Mouse (Mus musculus) limb, embryonic 14.5 days (tissue): ENCODE results near the gene Hdc. TPM values are rescaled to one million over a fixed set of nuclear protein-coding genes. Genes with fewer than 3 reads are reported as not detected.

Source experiments
- ATAC-seq: fragments of 200-750 bp; cut with Nextera tagmentation; 2 replicates; pipeline ENCODE4 v1.8.0; 2017; ENCODE audit warnings: low read depth, moderate number of reproducible peaks, moderate TSS enrichment; ENCODE audit not compliant: low FRiP score
- DNase-seq: peaks from one replicate; pipeline ENCODE4 v3.0.0-alpha.2; 2015; ENCODE audit warnings: low spot score
- H3K27ac ChIP-seq: fragments of 300-500 bp; sonication (generic); replicated peaks from 2 replicates; pipeline ENCODE4 v1.5.1; 2014; ENCODE audit warnings: low read depth, mild to moderate bottlenecking, low read length, moderate library complexity, mixed read lengths
- H3K27me3 ChIP-seq: fragments of 300-500 bp; sonication (generic); 2 replicates; pipeline ENCODE4 v1.6.1; 2014; ENCODE audit warnings: low read length, mixed read lengths; ENCODE audit not compliant: control insufficient read depth, insufficient read depth
- H3K36me3 ChIP-seq: fragments of 300-500 bp; sonication (generic); 2 replicates; pipeline ENCODE4 v1.6.1; 2014; ENCODE audit warnings: mild to moderate bottlenecking, low read length, moderate library complexity, mixed read lengths; ENCODE audit not compliant: control insufficient read depth, insufficient read depth
- H3K4me1 ChIP-seq: fragments of 300-500 bp; sonication (generic); 2 replicates; pipeline ENCODE4 v1.6.1; 2014; ENCODE audit warnings: antibody characterized with exemption, low read length, mixed read lengths; ENCODE audit not compliant: control insufficient read depth, insufficient read depth
- H3K4me2 ChIP-seq: fragments of 300-500 bp; sonication (generic); replicated peaks from 2 replicates; pipeline ENCODE4 v1.6.1; 2014; ENCODE audit warnings: low read depth, mild to moderate bottlenecking, low read length, moderate library complexity; ENCODE audit not compliant: severe bottlenecking
- H3K4me3 ChIP-seq: fragments of 300-500 bp; sonication (generic); replicated peaks from 2 replicates; pipeline ENCODE4 v1.5.1; 2014; ENCODE audit warnings: low read length
- H3K9ac ChIP-seq: fragments of 300-500 bp; sonication (generic); 2 replicates; pipeline ENCODE4 v1.6.1; 2014; ENCODE audit warnings: mild to moderate bottlenecking, low read depth, low read length, moderate library complexity; ENCODE audit not compliant: severe bottlenecking
- H3K9me3 ChIP-seq: fragments of 300-500 bp; sonication (generic); 2 replicates; pipeline ENCODE4 v1.6.1; 2016; ENCODE audit warnings: low read length; ENCODE audit not compliant: control insufficient read depth
- POLR2A ChIP-seq: fragments of 200-500 bp; IDR thresholded peaks from 2 replicates; pipeline ENCODE4 v1.8.0; 2012; ENCODE audit warnings: inconsistent platforms, mild to moderate bottlenecking, moderate library complexity, borderline replicate concordance; ENCODE audit not compliant: insufficient read depth, insufficient read length; ENCODE audit errors: extremely low read depth
- WGBS: fragments of 180-500 bp; shearing (Covaris S2); extraction: QIAGEN DNeasy Blood & Tissue Kit; methylation state at CpG from one replicate; pipeline ENCODE4 v1.1.7; 2014; 5-methylcytosine and 5-hydroxymethylcytosine counted together
- polyA plus RNA-seq, 2 experiments: library from polyadenylated mRNA; depleted of rRNA in 1 of 2; stranded (reverse) in 1 of 2; unstranded in 1 of 2; fragments of >200 nt; fragmentation: Nextera tagmentation in 1 of 2; extraction: Ambion mirVana in 1 of 2; gene quantifications; 2 replicates each; pipeline versions ENCODE4 v1.2.1 to v1.2.3; 2012 to 2014

The Hdc gene
- polyA plus RNA-seq (2012; rRNA removed) (19.3 and 20.8 TPM in 2 replicates), polyA plus RNA-seq (2014; fragmentation: Nextera tagmentation; extraction: Ambion mirVana) (30.5 and 40.6 TPM in 2 replicates)

DNA sequence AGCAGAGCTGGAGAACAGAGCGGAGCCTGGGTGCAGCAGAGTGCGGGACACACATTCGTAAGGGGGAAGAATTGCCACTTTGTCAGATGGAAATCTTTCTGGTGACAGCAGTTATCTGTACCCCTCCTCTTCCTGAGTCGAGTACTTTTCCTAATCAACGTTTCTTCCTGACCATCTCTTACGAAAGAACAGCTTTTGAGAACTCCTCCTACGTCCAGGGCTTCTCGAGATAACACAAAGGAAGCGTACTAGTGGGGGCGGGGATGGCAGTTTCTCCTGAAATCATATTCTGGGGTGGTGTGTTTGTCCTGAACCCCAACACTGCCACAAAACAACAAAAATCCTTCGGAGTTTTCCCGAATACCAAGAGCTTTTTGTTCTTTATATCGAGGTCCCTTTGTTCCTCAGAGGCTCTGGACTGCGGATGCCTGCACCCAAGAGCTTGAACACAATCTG, at the start of gene Hdc:
Gene Hdc (minus strand): TSS at position 51 of the 456 bp plus-strand sequence.
- H3K4me3 ChIP-seq: no peak within 1 kb of the TSS
- no peak for ATAC-seq
- WGBS: 90% methylated on average over 14 of the region's 14 CpGs

DNA sequence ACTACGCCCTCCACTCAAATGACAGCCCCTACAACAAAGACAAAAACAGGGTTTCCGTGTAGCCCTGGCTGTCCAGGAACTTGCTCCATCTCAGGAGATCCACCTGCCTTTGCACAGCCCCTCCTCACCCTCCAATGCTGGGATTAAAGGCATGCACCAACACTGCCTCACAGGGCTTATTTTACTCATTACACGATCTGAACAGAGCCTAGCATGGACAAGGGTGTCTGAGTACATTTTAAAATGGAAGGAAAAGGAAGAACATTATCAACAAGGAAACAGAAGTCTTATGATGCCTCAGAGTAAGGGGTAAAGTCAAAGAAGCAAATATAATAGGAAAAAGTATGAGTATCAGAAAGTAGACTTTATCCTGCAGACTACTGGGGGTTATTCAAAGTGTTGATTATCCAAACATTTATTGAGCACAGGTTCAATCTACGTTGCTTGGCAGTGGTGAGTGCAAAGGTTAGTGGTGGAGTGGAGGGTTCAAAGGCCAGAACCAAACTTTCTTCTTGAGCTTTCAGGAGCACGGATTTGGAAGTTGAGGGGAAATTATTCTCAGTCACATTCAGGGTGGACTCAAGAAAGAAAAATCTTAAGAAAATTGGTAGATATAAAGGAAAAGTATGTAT, 49.6 kb upstream of the Hdc start:
- Histone ChIP-seq H3K9ac (no peak overlapping the region), H3K4me2 (no peak overlapping the region), H3K27me3 (no peaks in the 10 kb centered on the region), H3K27ac (no peak overlapping the region), H3K4me1 (peaks cover 16% of the 10 kb centered on the region; the same call in 1 of the 2 replicates), H3K4me3 (no peak overlapping the region), H3K9me3 (no peaks in the 10 kb centered on the region), H3K36me3 (no peaks in the 10 kb centered on the region)
- no peak for TF ChIP-seq POLR2A
- WGBS: 90% methylated on average over 5 of the region's 5 CpGs
- DNase-seq (no peak), ATAC-seq (no peak)

More for the DNA sequence above, at the start of gene Hdc:
- Histone ChIP-seq H3K27me3 (no peaks in the 10 kb centered on the region), H3K9me3 (no peaks in the 10 kb centered on the region), H3K4me1 (no peaks in the 10 kb centered on the region), H3K4me2 (no peak within 1 kb of the TSS), H3K27ac (no peak within 1 kb of the TSS), H3K9ac (no peak within 1 kb of the TSS), H3K36me3 (no peaks in the 10 kb centered on the region)
- TF ChIP-seq POLR2A: no peak
- no peak for DNase-seq

DNA sequence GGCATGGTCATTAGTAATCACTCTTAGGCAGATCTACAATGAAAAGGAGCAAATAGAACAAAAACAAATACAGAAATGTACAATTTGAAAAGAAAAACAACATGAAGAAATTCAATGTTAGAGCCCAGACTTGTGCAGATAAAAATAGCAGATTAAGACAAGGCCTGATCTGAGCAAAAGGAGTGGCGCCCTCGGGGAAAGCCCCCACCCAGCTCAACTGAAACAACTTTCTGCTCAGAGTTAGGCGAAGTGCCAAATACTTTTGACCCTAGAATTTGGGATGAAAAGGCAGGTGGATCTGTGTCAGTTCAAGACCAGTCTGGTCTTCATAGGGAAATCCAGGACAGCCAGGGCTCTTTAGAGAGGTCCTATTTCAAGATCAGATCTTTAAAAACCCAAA, 46.9 kb upstream of the Hdc start:
- H3K27me3 ChIP-seq: no peaks in the 10 kb centered on the region
- no peak for TF ChIP-seq POLR2A
- no peak for ATAC-seq

DNA sequence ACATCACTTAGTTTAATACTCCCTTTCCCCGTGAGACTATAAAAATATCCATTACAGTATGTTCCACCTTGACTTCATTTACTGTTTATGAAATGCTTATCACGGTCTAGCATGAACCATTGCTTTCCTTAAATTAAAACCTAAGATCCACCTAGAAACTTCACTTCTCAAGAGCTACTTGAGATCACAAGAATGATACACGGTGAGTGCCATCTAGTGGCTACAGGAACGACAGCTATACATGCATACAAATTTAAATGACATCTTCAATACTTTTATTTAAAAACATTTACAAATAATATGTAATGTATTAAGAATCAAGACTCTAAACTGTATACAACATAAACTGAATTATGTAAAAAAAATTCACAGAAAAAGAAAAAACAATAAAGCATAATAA, 44.4 kb upstream of the Hdc start:
- Histone ChIP-seq H3K4me3 (no peak overlapping the region), H3K4me1 (no peaks in the 10 kb centered on the region), H3K27me3 (no peaks in the 10 kb centered on the region), H3K9ac (no peak overlapping the region), H3K9me3 (no peaks in the 10 kb centered on the region), H3K4me2 (no peak overlapping the region), H3K36me3 (0 out of 2 replicates have a peak, but pooled peaks cover 5% of the 10 kb centered on the region), H3K27ac (no peak overlapping the region)
- peak; percentile 44 for DNase-seq
- ATAC-seq: peak; percentile 34; the same call in 1 of the 2 replicates
- TF ChIP-seq POLR2A: no peak
- 52% methylated on average over 4 of the region's 4 CpGs for WGBS

More for the DNA sequence above, 46.9 kb upstream of the Hdc start:
- Histone ChIP-seq H3K27ac (no peak overlapping the region), H3K9ac (no peak overlapping the region), H3K4me3 (no peak overlapping the region), H3K9me3 (no peaks in the 10 kb centered on the region), H3K36me3 (no peaks in the 10 kb centered on the region), H3K4me1 (no peaks in the 10 kb centered on the region), H3K4me2 (no peak overlapping the region)
- DNase-seq: no peak
- 86% methylated on average over 3 of the region's 3 CpGs for WGBS

DNA sequence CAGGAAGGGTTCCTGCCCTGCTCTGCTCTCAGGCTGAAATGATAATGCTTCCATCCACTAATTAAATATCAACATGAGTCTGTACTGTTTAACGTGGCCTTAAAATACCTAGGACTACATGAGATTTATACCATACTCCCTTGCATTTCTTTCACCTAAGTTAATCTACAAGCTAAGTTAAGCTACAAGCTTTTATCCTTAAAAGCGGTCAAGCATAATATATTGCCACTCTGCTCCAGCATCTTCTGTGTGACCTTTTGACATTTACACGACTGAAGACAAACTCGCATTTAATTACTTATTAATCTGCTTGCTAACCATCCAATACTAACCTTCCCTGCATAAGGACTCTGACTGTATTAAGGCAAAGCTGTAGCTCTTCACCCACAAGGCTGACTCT, 33.8 kb upstream of the Hdc start:
- peaks cover 59% of the 10 kb centered on the region for H3K36me3 ChIP-seq
- no peaks in the 10 kb centered on the region for H3K4me1 ChIP-seq
- no peak overlapping the region for H3K4me2 ChIP-seq
- TF ChIP-seq POLR2A: no peak
- WGBS: 83% methylated on average over 4 of the region's 4 CpGs
- no peak overlapping the region for H3K4me3 ChIP-seq
- no peak for DNase-seq
- ATAC-seq: no peak
- no peaks in the 10 kb centered on the region for H3K27me3 ChIP-seq
- no peaks in the 10 kb centered on the region for H3K9me3 ChIP-seq
- no peak overlapping the region for H3K9ac ChIP-seq
- no peak overlapping the region for H3K27ac ChIP-seq
